Mouse (Mus musculus): ENCODE results near the gene Ssh1. TPM values are rescaled to one million over a fixed set of nuclear protein-coding genes. Genes with fewer than 3 reads are reported as not detected.
A peak's percentile ranks its signal among the peaks of the same experiment; 100 is the strongest.

Ssh1 gene
- polyA plus RNA-seq, 1 experiment from 2014 or later = 17.2 TPM

- Histone ChIP-seq H3K27ac (no peak overlapping the region), H3K4me2 (replicated peaks) (no peak overlapping the region), H3K9ac (replicated peaks) (no peak overlapping the region), H3K36me3 (no peaks in the 10 kb centered on the region), H3K9me3 (no peaks in the 10 kb centered on the region), H3K4me1 (replicated peaks) (peaks cover 71% of the 10 kb centered on the region), H3K27me3 (no peaks in the 10 kb centered on the region), H3K4me3 (replicated peaks) (no peak overlapping the region)
- 94% methylated on average over 12 of the region's 12 CpGs for WGBS
- ATAC-seq = no peak
Observed at GRCm38 (mm10) chr5:113899543-113899942, 94.2 kb downstream of the Ssh1 start.

DNA sequence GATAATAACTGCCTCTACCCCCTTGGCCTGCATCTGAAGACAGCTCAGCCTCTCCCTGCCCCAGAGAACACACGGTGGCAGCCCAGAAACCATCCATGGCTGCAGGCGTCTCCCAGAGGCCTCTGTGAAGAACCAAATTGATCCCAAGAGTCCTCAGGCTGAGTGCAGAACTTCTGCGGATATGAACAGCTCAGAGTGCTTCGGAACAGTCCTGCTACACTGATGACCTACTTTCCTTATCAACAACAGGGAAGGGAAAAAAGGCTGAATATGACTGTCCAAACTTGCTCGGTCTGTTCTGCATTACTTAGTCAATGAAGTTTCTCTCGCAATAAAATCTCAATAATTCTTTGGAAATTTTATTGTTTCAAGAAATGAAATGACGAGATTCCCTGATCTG, 101.7 kb downstream of the Ssh1 start:
- Histone ChIP-seq H3K4me2 (replicated peaks) (no peak overlapping the region), H3K9me3 (no peaks in the 10 kb centered on the region), H3K27me3 (no peaks in the 10 kb centered on the region), H3K4me1 (replicated peaks) (peaks cover 52% of the 10 kb centered on the region), H3K27ac (no peak overlapping the region), H3K9ac (replicated peaks) (no peak overlapping the region; the same call in 1 of the 2 replicates), H3K4me3 (replicated peaks) (no peak overlapping the region), H3K36me3 (no peaks in the 10 kb centered on the region)
- ATAC-seq = no peak
- WGBS = 85% methylated on average over 7 of the region's 7 CpGs

GRCm38 (mm10) chr5:113890874-113891273, 102.8 kb downstream of the Ssh1 start:
- Histone ChIP-seq H3K4me3 (replicated peaks) (no peak overlapping the region), H3K4me2 (replicated peaks) (no peak overlapping the region), H3K27ac (peak overlapping the region; percentile 41; the same call in 1 of the 2 replicates), H3K9ac (replicated peaks) (no peak overlapping the region), H3K9me3 (no peaks in the 10 kb centered on the region), H3K27me3 (no peaks in the 10 kb centered on the region), H3K36me3 (no peaks in the 10 kb centered on the region), H3K4me1 (replicated peaks) (peaks cover 50% of the 10 kb centered on the region)
- WGBS = 89% methylated on average over 18 of the region's 18 CpGs
- no peak for ATAC-seq

- 66% methylated on average over 4 of the region's 4 CpGs for WGBS
- Histone ChIP-seq H3K4me2 (replicated peaks) (no peak overlapping the region), H3K27me3 (no peaks in the 10 kb centered on the region), H3K9me3 (no peaks in the 10 kb centered on the region), H3K4me3 (replicated peaks) (no peak overlapping the region), H3K36me3 (no peaks in the 10 kb centered on the region), H3K27ac (0 out of 2 replicates have a peak overlapping the region, but pooled peaks have one; percentile 70), H3K9ac (replicated peaks) (no peak overlapping the region), H3K4me1 (replicated peaks) (peaks cover 55% of the 10 kb centered on the region)
- no peak for ATAC-seq
Observed at GRCm38 (mm10) chr5:113889912-113890311, 103.8 kb downstream of the Ssh1 start.

GRCm38 (mm10) chr5:113889181-113889906, 104.3 kb downstream of the Ssh1 start:
- H3K27ac ChIP-seq = peak overlapping the region; percentile 70
- no peak for ATAC-seq
- H3K4me3 ChIP-seq (replicated peaks) = no peak overlapping the region
- WGBS = 39% methylated on average over 19 of the region's 19 CpGs
- 0 out of 2 replicates have a peak overlapping the region, but pooled peaks have one; percentile 28 for H3K9ac ChIP-seq (replicated peaks)
- H3K36me3 ChIP-seq = no peaks in the 10 kb centered on the region
- H3K9me3 ChIP-seq = no peaks in the 10 kb centered on the region
- H3K4me1 ChIP-seq (replicated peaks) = peaks cover 57% of the 10 kb centered on the region
- H3K27me3 ChIP-seq = no peaks in the 10 kb centered on the region
- peak overlapping the region; percentile 13; the same call in 1 of the 2 replicates for H3K4me2 ChIP-seq (replicated peaks)

- Histone ChIP-seq H3K4me1 (replicated peaks) (peaks cover 67% of the 10 kb centered on the region), H3K9ac (replicated peaks) (no peak overlapping the region), H3K9me3 (no peaks in the 10 kb centered on the region), H3K4me3 (replicated peaks) (no peak overlapping the region), H3K4me2 (replicated peaks) (no peak overlapping the region), H3K36me3 (no peaks in the 10 kb centered on the region), H3K27me3 (no peaks in the 10 kb centered on the region), H3K27ac (peak overlapping the region; percentile 70)
- ATAC-seq = no peak
- 91% methylated on average over 5 of the region's 5 CpGs for WGBS
Observed at GRCm38 (mm10) chr5:113888186-113888795, 105.4 kb downstream of the Ssh1 start.

DNA sequence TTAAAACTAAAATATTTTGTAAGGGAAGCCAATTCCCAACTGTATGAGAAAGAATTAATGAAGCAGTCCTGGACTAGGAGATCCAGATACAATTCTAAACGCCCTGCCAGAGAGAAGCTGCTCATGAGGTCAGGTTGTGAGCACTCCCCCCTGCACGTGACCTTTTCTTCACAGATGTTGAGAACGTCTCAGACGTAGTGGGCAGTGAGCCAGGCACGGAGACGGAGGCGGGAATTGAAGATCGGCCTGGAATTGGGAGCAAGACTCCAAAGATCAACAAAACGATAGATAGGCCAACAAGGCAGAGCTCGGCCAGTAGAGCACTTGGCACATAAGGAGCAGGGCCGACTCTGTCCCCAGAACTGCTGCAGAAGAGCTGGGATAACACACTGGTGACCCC, 106.6 kb downstream of the Ssh1 start:
- Histone ChIP-seq H3K9me3 (no peaks in the 10 kb centered on the region), H3K4me3 (replicated peaks) (no peak overlapping the region), H3K9ac (replicated peaks) (no peak overlapping the region), H3K4me1 (replicated peaks) (peaks cover 79% of the 10 kb centered on the region), H3K36me3 (peaks cover under 1% of the 10 kb centered on the region), H3K4me2 (replicated peaks) (no peak overlapping the region), H3K27me3 (no peaks in the 10 kb centered on the region), H3K27ac (no peak overlapping the region; the same call in 1 of the 2 replicates)
- no peak for ATAC-seq
- WGBS = 65% methylated on average over 11 of the region's 11 CpGs

Other genes with a start within 250 kb of the Ssh1 start
- 51.1 and 58.5 TPM in 2 replicates for gene Sart3, start 221.4 kb downstream of the Ssh1 start, polyA plus RNA-seq (2015; fragmentation: Nextera tagmentation; extraction: Ambion mirVana)
- 93.0 and 101 TPM in 2 replicates for gene Iscu, start 221.1 kb downstream of the Ssh1 start, polyA plus RNA-seq (2015; fragmentation: Nextera tagmentation; extraction: Ambion mirVana)
- gene Tmem119, start 193.4 kb downstream of the Ssh1 start, polyA plus RNA-seq (2015; fragmentation: Nextera tagmentation; extraction: Ambion mirVana) = 4.3 and 5.6 TPM in 2 replicates
- gene Selplg, start 161.2 kb downstream of the Ssh1 start, polyA plus RNA-seq (2015; fragmentation: Nextera tagmentation; extraction: Ambion mirVana) = 0.98 and 1.2 TPM in 2 replicates
- gene Coro1c, start 85.1 kb downstream of the Ssh1 start, polyA plus RNA-seq (2015; fragmentation: Nextera tagmentation; extraction: Ambion mirVana) = 214 and 215 TPM in 2 replicates
- gene Dao, start 9.8 kb upstream of the Ssh1 start, polyA plus RNA-seq (2015; fragmentation: Nextera tagmentation; extraction: Ambion mirVana) = not detected in 2 replicates
- gene Usp30, start 71.6 kb upstream of the Ssh1 start, polyA plus RNA-seq (2015; fragmentation: Nextera tagmentation; extraction: Ambion mirVana) = 16.7 and 19.0 TPM in 2 replicates
- gene Svop, start 97.7 kb upstream of the Ssh1 start, polyA plus RNA-seq (2015; fragmentation: Nextera tagmentation; extraction: Ambion mirVana) = 79.3 and 82.7 TPM in 2 replicates
- 5.8 and 6.0 TPM in 2 replicates for gene Alkbh2, start 134.3 kb upstream of the Ssh1 start, polyA plus RNA-seq (2015; fragmentation: Nextera tagmentation; extraction: Ambion mirVana)
- gene Ung, start 136.5 kb upstream of the Ssh1 start, polyA plus RNA-seq (2015; fragmentation: Nextera tagmentation; extraction: Ambion mirVana) = 14.8 and 17.4 TPM in 2 replicates
- 2.4 and 2.9 TPM in 2 replicates for gene Acacb, start 152.6 kb upstream of the Ssh1 start, polyA plus RNA-seq (2015; fragmentation: Nextera tagmentation; extraction: Ambion mirVana)

Data from midbrain, embryonic 13.5 days (tissue).